In the genomic region with DNA sequence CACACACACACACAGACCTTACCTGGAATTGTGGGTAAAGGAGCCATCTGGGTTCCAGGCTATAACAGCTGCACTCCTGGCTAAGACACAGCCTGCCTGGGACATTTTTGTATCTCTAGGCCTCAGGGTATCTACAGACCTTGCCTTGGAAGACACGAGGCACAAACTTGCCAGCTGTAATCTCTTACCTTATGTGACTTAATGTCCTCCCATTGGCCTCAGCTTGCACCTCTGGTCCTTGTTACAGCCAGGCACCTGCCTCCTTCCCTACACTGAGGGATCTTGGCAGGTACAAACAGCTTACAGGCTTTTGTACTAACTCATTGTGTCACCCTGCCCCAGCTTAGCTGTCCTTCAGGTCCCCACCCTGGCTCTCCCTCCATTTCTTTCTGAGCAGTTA, we compare ENCODE assay signal across 16 mouse cellular contexts. TPM values are rescaled to one million over a fixed set of nuclear protein-coding genes. Genes with fewer than 3 reads are reported as not detected.
DNase-seq lines count a peak whose midpoint lies in the region; ATAC-seq and TF ChIP-seq lines count a peak whose summit lies in the region.
"Had no signal": no experiment of that assay in that cellular context is flagged by ENCODE, and none has a peak within 500 bp of the region (broad histone marks: within the 10 kb centered on the region; RNA-seq: fewer than 3 reads in every experiment).

No protein-coding gene starts in this region.

- no peak overlapping the region for H3K4me3 ChIP-seq in layer of hippocampus, adult 2 months
- no peak overlapping the region for H3K4me3 ChIP-seq in thymus, adult 2 months (ENCODE audit: control insufficient read depth, insufficient read depth, low read length)
- H3K4me3 ChIP-seq: myocyte had no signal

- no peak for TF ChIP-seq CTCF in layer of hippocampus, adult 2 months (conservative IDR thresholded peaks at IDR 0.05)
- TF ChIP-seq CTCF in thymus, adult 2 months (IDR thresholded peaks at IDR 0.05; ENCODE audit: borderline replicate concordance, control insufficient read depth, extremely low read depth, insufficient read depth, low read length, poor library complexity): no peak

- H3K4me1 ChIP-seq in thymus, adult 2 months (replicated peaks; ENCODE audit: control insufficient read depth, insufficient read depth, low read length): no peaks in the 10 kb centered on the region

- ATAC-seq in cerebellum, adult (ENCODE audit: insufficient number of reproducible peaks, low FRiP score, low TSS enrichment): no peak
- ATAC-seq in megakaryocyte progenitor cell, adult 5-6 weeks (replicated peaks; ENCODE audit: poor library complexity): peak; percentile 36; the same call in 1 of the 2 replicates

- no peaks in the 10 kb centered on the region for H3K36me3 ChIP-seq in thymus, adult 2 months (ENCODE audit: control insufficient read depth, insufficient read depth, low read length)

- WGBS in thymus, adult 2 months: 77% methylated on average over 1 of the region's 1 CpGs

- TF ChIP-seq POLR2A in thymus, adult 2 months (IDR thresholded peaks at IDR 0.05; ENCODE audit: control insufficient read depth, extremely low read depth, insufficient read depth, low read length, poor library complexity): no peak

- no peaks in the 10 kb centered on the region for H3K27me3 ChIP-seq in thymus, adult 2 months (ENCODE audit: control insufficient read depth, insufficient read depth, low read length)

- H3K27ac ChIP-seq in layer of hippocampus, adult 2 months: peak overlapping the region; percentile 88
- H3K27ac ChIP-seq in thymus, adult 2 months (ENCODE audit: control insufficient read depth, insufficient read depth, low read length): no peak overlapping the region

- DNase-seq in cerebellum, adult 9-11 months: peak; percentile 15
- peak in 1 of 2 experiments; percentile 5 for DNase-seq in layer of hippocampus, adult 2 months (ENCODE audit: low spot score in 2 of 2)
- DNase-seq in layer of hippocampus, postnatal 36 days: no peak
- peak; percentile 11 for DNase-seq in fat pad, adult 2 months (ENCODE audit: extremely low read depth, low read depth, low spot score)
- DNase-seq in thymus, adult 2 months: no peak
- no peak for DNase-seq in layer of hippocampus, adult 8-10 months (ENCODE audit: low spot score in 2 of 2)
- DNase-seq: thymus, postnatal 14 days had no signal

RNA-seq across cellular contexts. Expression of a gene that starts 9.0 kb away (rescaled TPM):
- 100 to 1,000 TPM; 188 to 202 TPM for total RNA-seq in layer of hippocampus, adult 2 months (2021)
- total RNA-seq in layer of hippocampus, postnatal 36 days (2021): 100 to 1,000 TPM; 181 to 196 TPM
- total RNA-seq in megakaryocyte progenitor cell, adult 5-6 weeks (2015): 0.86 and 3.2 TPM in 2 replicates
- total RNA-seq in megakaryocyte progenitor cell, adult 5-6 weeks (2017): 1.2 and 3.5 TPM in 2 replicates
- 0.27 and 0.40 TPM in 2 replicates for polyA plus RNA-seq in thymus, adult 2 months (2012; rRNA removed)
- 100 to 1,000 TPM; 180 to 215 (median 192) TPM for total RNA-seq in layer of hippocampus, adult 8-10 months (2022)

RNA-seq across cellular contexts. Expression of a gene that starts 45.5 kb away (rescaled TPM):
- not detected for total RNA-seq in layer of hippocampus, adult 2 months (2021)
- not detected for total RNA-seq in layer of hippocampus, postnatal 36 days (2021)
- total RNA-seq in megakaryocyte progenitor cell, adult 5-6 weeks (2015): not detected in 2 replicates
- not detected in 2 replicates for total RNA-seq in megakaryocyte progenitor cell, adult 5-6 weeks (2017)
- not detected in 2 replicates for polyA plus RNA-seq in thymus, adult 2 months (2012; rRNA removed)
- total RNA-seq in layer of hippocampus, adult 8-10 months (2022): not detected
- total RNA-seq: ES-E14; heart, postnatal 4 days; layer of hippocampus, postnatal 25 days had no signal
- polyA plus RNA-seq: gonadal fat pad, adult 2 months; kidney, embryonic 16.5 days; limb, embryonic 14.5 days; myocyte had no signal

RNA-seq across cellular contexts. Expression of a gene that starts 57.8 kb away (rescaled TPM):
- total RNA-seq in layer of hippocampus, adult 2 months (2021): not detected
- not detected for total RNA-seq in layer of hippocampus, postnatal 36 days (2021)
- not detected in 2 replicates for total RNA-seq in megakaryocyte progenitor cell, adult 5-6 weeks (2015)
- total RNA-seq in megakaryocyte progenitor cell, adult 5-6 weeks (2017): not detected in 2 replicates
- polyA plus RNA-seq in thymus, adult 2 months (2012; rRNA removed): not detected in 2 replicates
- total RNA-seq in layer of hippocampus, adult 8-10 months (2022): not detected
- total RNA-seq: ES-E14; heart, postnatal 4 days; layer of hippocampus, postnatal 25 days had no signal
- polyA plus RNA-seq: gonadal fat pad, adult 2 months; kidney, embryonic 16.5 days; limb, embryonic 14.5 days; myocyte had no signal

Comparison
In these comparisons a context has a peak if more than half of its experiments do, and no peak if none do; other contexts are left out.
1. DNase-seq: peak in cerebellum, adult 9-11 months (single experiment) and fat pad, adult 2 months (single experiment); none in layer of hippocampus, postnatal 36 days (0 of 2), thymus, adult 2 months (single experiment) and layer of hippocampus, adult 8-10 months (0 of 2).
2. RNA of a gene that starts 9.0 kb away (total RNA-seq): 188 to 202 TPM in layer of hippocampus, adult 2 months, 181 to 196 TPM in layer of hippocampus, postnatal 36 days and 180 to 215 TPM in layer of hippocampus, adult 8-10 months; 0.86 to 3.5 TPM in megakaryocyte progenitor cell, adult 5-6 weeks; every median in the first group is over 10 times any median in the second.